Mouse (Mus musculus) MEL (cell line): ENCODE data around the gene Zfp280d. TPM values are rescaled to one million over a fixed set of nuclear protein-coding genes. Genes with fewer than 3 reads are reported as not detected.

ENCODE experiments used
- DNase-seq: peaks from one replicate; pipeline ENCODE4 v3.0.0; 2011; ENCODE audit warnings: low read depth, low spot score
- H3K27ac ChIP-seq: 2 replicates; pipeline ENCODE4 v1.5.1; 2012; ENCODE audit warnings: low read depth, mild to moderate bottlenecking, control low read depth, low read length, moderate library complexity; ENCODE audit not compliant: control insufficient read depth
- H3K27me3 ChIP-seq, 2 experiments: fragments of 150-350 bp in 1 of 2; sonication (generic) in 1 of 2; 2 replicates each; pipeline ENCODE4 v1.6.1; 2012; ENCODE audit warnings: low read length in 2 of 2, mild to moderate bottlenecking in 2 of 2, improper control_type of control experiment in 1 of 2, moderate library complexity in 1 of 2; ENCODE audit not compliant: insufficient read depth in 2 of 2, control insufficient read depth in 1 of 2
- H3K36me3 ChIP-seq, 2 experiments: 2 replicates each; pipeline ENCODE4 v1.6.1; 2012 to 2014; ENCODE audit warnings: low read length in 2 of 2, improper control_type of control experiment in 1 of 2, inconsistent platforms in 1 of 2, mild to moderate bottlenecking in 1 of 2; ENCODE audit not compliant: insufficient read depth in 2 of 2, control insufficient read depth in 1 of 2
- H3K4me1 ChIP-seq, 2 experiments: fragments of 150-350 bp in 1 of 2; sonication (generic) in 1 of 2; 2 replicates each; pipeline ENCODE4 v1.6.1; 2012; ENCODE audit warnings: low read length in 2 of 2, improper control_type of control experiment in 1 of 2, mild to moderate bottlenecking in 1 of 2; ENCODE audit not compliant: insufficient read depth in 2 of 2, control insufficient read depth in 1 of 2
- H3K4me3 ChIP-seq, 2 experiments: fragments of 150-350 bp in 1 of 2; sonication (generic) in 1 of 2; 2 replicates each; pipeline ENCODE4 v1.5.1; 2012; ENCODE audit warnings: low read depth in 2 of 2, low read length in 2 of 2, mild to moderate bottlenecking in 2 of 2, moderate library complexity in 2 of 2, control low read depth in 1 of 2, improper control_type of control experiment in 1 of 2; ENCODE audit not compliant: control insufficient read depth in 1 of 2, insufficient read depth in 1 of 2
- H3K79me2 ChIP-seq: 2 replicates; pipeline ENCODE4 v1.6.1; 2012; ENCODE audit warnings: mild to moderate bottlenecking, low read length, moderate library complexity; ENCODE audit not compliant: control insufficient read depth, poor library complexity, insufficient read depth
- H3K9ac ChIP-seq: 2 replicates; pipeline ENCODE4 v1.6.1; 2012; ENCODE audit warnings: low read depth, mild to moderate bottlenecking, control low read depth, low read length, moderate library complexity; ENCODE audit not compliant: control insufficient read depth, poor library complexity, severe bottlenecking
- H3K9me3 ChIP-seq: fragments of 150-350 bp; sonication (generic); replicated peaks from 2 replicates; pipeline ENCODE4 v1.6.1; 2012; ENCODE audit warnings: mild to moderate bottlenecking, low read length, improper control_type of control experiment, moderate library complexity; ENCODE audit not compliant: insufficient read depth
- CHD1 ChIP-seq: IDR thresholded peaks from 2 replicates; pipeline ENCODE4 v1.6.1; 2012; ENCODE audit warnings: low read depth, mild to moderate bottlenecking, inconsistent platforms, low read length, improper control_type of control experiment
- CTCF ChIP-seq, 3 experiments: IDR thresholded peaks in 2 of 3; conservative IDR thresholded peaks in 1 of 3; 2 replicates each; pipeline ENCODE4 v1.5.1; 2011 to 2012; ENCODE audit warnings: low read length in 3 of 3, low read depth in 2 of 3, mild to moderate bottlenecking in 2 of 3, improper control_type of control experiment in 1 of 3, inconsistent platforms in 1 of 3, mixed read lengths in 1 of 3, moderate library complexity in 1 of 3; ENCODE audit not compliant: control insufficient read depth in 1 of 3, insufficient read depth in 1 of 3, poor library complexity in 1 of 3, severe bottlenecking in 1 of 3
- ELF1 ChIP-seq: IDR thresholded peaks from 2 replicates; pipeline ENCODE4 v1.6.1; 2014; ENCODE audit warnings: low read depth, mild to moderate bottlenecking, inconsistent platforms, low read length, improper control_type of control experiment, moderate library complexity
- GATA1 ChIP-seq: IDR thresholded peaks from 2 replicates; pipeline ENCODE4 v1.6.1; 2011; ENCODE audit warnings: low read depth, low read length, improper control_type of control experiment
- HCFC1 ChIP-seq: IDR thresholded peaks from 2 replicates; pipeline ENCODE4 v1.6.1; 2012; ENCODE audit warnings: low read depth, mild to moderate bottlenecking, inconsistent platforms, low read length, improper control_type of control experiment, moderate library complexity
- JUND ChIP-seq: IDR thresholded peaks from 2 replicates; pipeline ENCODE4 v1.6.1; 2011; ENCODE audit warnings: low read depth, mild to moderate bottlenecking, improper control_type of control experiment, low read length
- MAFK ChIP-seq: IDR thresholded peaks from 2 replicates; pipeline ENCODE4 v1.6.1; 2011; ENCODE audit warnings: low read depth, mild to moderate bottlenecking, low read length, improper control_type of control experiment, borderline replicate concordance
- MXI1 ChIP-seq: IDR thresholded peaks from 2 replicates; pipeline ENCODE4 v1.6.1; 2011; ENCODE audit warnings: mild to moderate bottlenecking, low read depth, low read length, improper control_type of control experiment
- NRF1 ChIP-seq: IDR thresholded peaks from 2 replicates; pipeline ENCODE4 v1.6.1; 2014; ENCODE audit warnings: low read depth, mild to moderate bottlenecking, inconsistent platforms, low read length, improper control_type of control experiment, moderate library complexity; ENCODE audit not compliant: poor library complexity, insufficient read depth, severe bottlenecking
- POLR2AphosphoS2 ChIP-seq: IDR thresholded peaks from 2 replicates; pipeline ENCODE4 v1.6.1; 2011; ENCODE audit warnings: low read length, improper control_type of control experiment
- RAD21 ChIP-seq: IDR thresholded peaks from 2 replicates; pipeline ENCODE4 v1.6.1; 2011; ENCODE audit warnings: mild to moderate bottlenecking, low read depth, low read length, improper control_type of control experiment
- RCOR1 ChIP-seq: IDR thresholded peaks from 2 replicates; pipeline ENCODE4 v1.6.1; 2012; ENCODE audit warnings: low read depth, mild to moderate bottlenecking, inconsistent platforms, low read length, improper control_type of control experiment
- SIN3A ChIP-seq: IDR thresholded peaks from 2 replicates; pipeline ENCODE4 v1.6.1; 2012; ENCODE audit warnings: low read length, improper control_type of control experiment, inconsistent platforms
- SMC3 ChIP-seq: IDR thresholded peaks from 2 replicates; pipeline ENCODE4 v1.6.1; 2011; ENCODE audit warnings: low read depth, low read length, improper control_type of control experiment
- TCF12 ChIP-seq: IDR thresholded peaks from 2 replicates; pipeline ENCODE4 v1.6.1; 2014; ENCODE audit warnings: low read depth, mild to moderate bottlenecking, inconsistent platforms, low read length, improper control_type of control experiment, moderate library complexity
- UBTF ChIP-seq: IDR thresholded peaks from 2 replicates; pipeline ENCODE4 v1.6.1; 2012; ENCODE audit warnings: low read depth, mild to moderate bottlenecking, inconsistent platforms, low read length, improper control_type of control experiment, moderate library complexity, borderline replicate concordance; ENCODE audit not compliant: insufficient read depth
- USF1 ChIP-seq: IDR thresholded peaks from 2 replicates; pipeline ENCODE4 v1.6.1; 2014; ENCODE audit warnings: low read depth, mild to moderate bottlenecking, inconsistent platforms, low read length, improper control_type of control experiment, moderate library complexity
- ZC3H11A ChIP-seq: IDR thresholded peaks from 2 replicates; pipeline ENCODE4 v1.6.1; 2012; ENCODE audit warnings: low read depth, mild to moderate bottlenecking, inconsistent platforms, low read length, improper control_type of control experiment
- ZMIZ1 ChIP-seq: IDR thresholded peaks from 2 replicates; pipeline ENCODE4 v1.6.1; 2012; ENCODE audit warnings: low read depth, mild to moderate bottlenecking, inconsistent platforms, low read length, improper control_type of control experiment, moderate library complexity
- ZNF384 ChIP-seq: IDR thresholded peaks from 2 replicates; pipeline ENCODE4 v1.6.1; 2012; ENCODE audit warnings: low read depth, mild to moderate bottlenecking, inconsistent platforms, low read length, improper control_type of control experiment
- polyA plus RNA-seq, 2 experiments: library from polyadenylated mRNA; stranded (reverse) in 1 of 2; unstranded in 1 of 2; fragments of >175 nt in 1 of 2; fragments of >200 nt in 1 of 2; gene quantifications; 2 replicates each; pipeline versions ENCODE4 v1.2.1 to v1.2.4; 2012; ENCODE audit warnings: low replicate concordance in 2 of 2, low read depth in 1 of 2; ENCODE audit not compliant: insufficient read length in 2 of 2, insufficient read depth in 1 of 2, missing spikeins in 1 of 2
- total RNA-seq: library from RNA; depleted of rRNA; stranded (reverse); fragments of 300-350 nt; gene quantifications from 2 replicates; pipeline ENCODE4 v1.2.3, GENCODE M21; 2012; rRNA removed

Gene Zfp280d
- total and polyA plus RNA-seq, 3 experiments = 16.2 to 592 (median 20.6) TPM

GRCm38 (mm10) chr9:72409381-72410225 lies 134.9 kb downstream of the Zfp280d start (continued):
- TF ChIP-seq JUND = no peak
- TF ChIP-seq CTCF (IDR thresholded peaks at IDR 0.05 in 2 of 3, conservative IDR thresholded peaks at IDR 0.05 in 1 of 3; ENCODE audit: control insufficient read depth in 1 of 3, insufficient read depth in 1 of 3, low read depth in 2 of 3, low read length in 3 of 3, poor library complexity in 1 of 3, severe bottlenecking in 1 of 3) = no peak

- Histone ChIP-seq H3K79me2 (no peaks in the 10 kb centered on the region; the same call in 1 of the 2 replicates), H3K27ac (no peak overlapping the region), H3K27me3 (no peaks in the 10 kb centered on the region), H3K9me3 (no peaks in the 10 kb centered on the region), H3K9ac (no peak overlapping the region), H3K36me3 (peaks cover 0 to 5% of the 10 kb centered on the region in 2 experiments; a peak in 2 of 4 replicates), H3K4me3 (no peak overlapping the region), H3K4me1 (peaks cover 0 to 5% of the 10 kb centered on the region in 2 experiments; a peak in 1 of 4 replicates)
- no peak for TF ChIP-seq POLR2AphosphoS2
- TF ChIP-seq JUND = no peak
- no peak for TF ChIP-seq MAFK
- no peak for TF ChIP-seq MXI1
- TF ChIP-seq HCFC1 = no peak
- no peak for TF ChIP-seq USF1
- no peak for TF ChIP-seq ZMIZ1
- TF ChIP-seq RAD21 = peak; percentile 68
- no peak for TF ChIP-seq SIN3A
- TF ChIP-seq UBTF = no peak
- TF ChIP-seq ZC3H11A = peak; percentile 46; the same call in 1 of the 2 replicates
- no peak for TF ChIP-seq CHD1
- TF ChIP-seq GATA1 = no peak
- TF ChIP-seq NRF1 = no peak
- peak; percentile 24 to 59 (median 58); a peak in 5 of 6 replicates for TF ChIP-seq CTCF (IDR thresholded peaks at IDR 0.05 in 2 of 3, conservative IDR thresholded peaks at IDR 0.05 in 1 of 3; ENCODE audit: control insufficient read depth in 1 of 3, insufficient read depth in 1 of 3, low read depth in 2 of 3, low read length in 3 of 3, poor library complexity in 1 of 3, severe bottlenecking in 1 of 3)
- no peak for TF ChIP-seq ZNF384
- TF ChIP-seq ELF1 = no peak
- no peak for TF ChIP-seq RCOR1
- peak; percentile 54 for TF ChIP-seq SMC3
- TF ChIP-seq TCF12 = no peak
- no peak for DNase-seq
Measured at GRCm38 (mm10) chr9:72411746-72412145, 137.1 kb downstream of the Zfp280d start.

Other genes starting within 250 kb of the Zfp280d start
- gene Tcf12, start 163.0 kb upstream of the Zfp280d start, total RNA-seq = 28.7 and 29.3 TPM in 2 replicates
- 10 to 100 TPM; 39.6 to 70.5 TPM for gene Tcf12, start 163.0 kb upstream of the Zfp280d start, polyA plus RNA-seq
- 54.0 and 57.3 TPM in 2 replicates for gene Mns1, start 163.2 kb downstream of the Zfp280d start, total RNA-seq
- gene Mns1, start 163.2 kb downstream of the Zfp280d start, polyA plus RNA-seq = 10 to 100 TPM in 1 of 2 experiments, not detected in 1; 54.8 TPM
- gene Tex9, start 217.4 kb downstream of the Zfp280d start, total RNA-seq = 7.0 and 7.9 TPM in 2 replicates
- 10 to 100 TPM in 1 of 2 experiments, not detected in 1; 17.1 TPM for gene Tex9, start 217.4 kb downstream of the Zfp280d start, polyA plus RNA-seq